Mouse (Mus musculus): ENCODE data around the gene Dcaf15.

Gene Dcaf15

DNA sequence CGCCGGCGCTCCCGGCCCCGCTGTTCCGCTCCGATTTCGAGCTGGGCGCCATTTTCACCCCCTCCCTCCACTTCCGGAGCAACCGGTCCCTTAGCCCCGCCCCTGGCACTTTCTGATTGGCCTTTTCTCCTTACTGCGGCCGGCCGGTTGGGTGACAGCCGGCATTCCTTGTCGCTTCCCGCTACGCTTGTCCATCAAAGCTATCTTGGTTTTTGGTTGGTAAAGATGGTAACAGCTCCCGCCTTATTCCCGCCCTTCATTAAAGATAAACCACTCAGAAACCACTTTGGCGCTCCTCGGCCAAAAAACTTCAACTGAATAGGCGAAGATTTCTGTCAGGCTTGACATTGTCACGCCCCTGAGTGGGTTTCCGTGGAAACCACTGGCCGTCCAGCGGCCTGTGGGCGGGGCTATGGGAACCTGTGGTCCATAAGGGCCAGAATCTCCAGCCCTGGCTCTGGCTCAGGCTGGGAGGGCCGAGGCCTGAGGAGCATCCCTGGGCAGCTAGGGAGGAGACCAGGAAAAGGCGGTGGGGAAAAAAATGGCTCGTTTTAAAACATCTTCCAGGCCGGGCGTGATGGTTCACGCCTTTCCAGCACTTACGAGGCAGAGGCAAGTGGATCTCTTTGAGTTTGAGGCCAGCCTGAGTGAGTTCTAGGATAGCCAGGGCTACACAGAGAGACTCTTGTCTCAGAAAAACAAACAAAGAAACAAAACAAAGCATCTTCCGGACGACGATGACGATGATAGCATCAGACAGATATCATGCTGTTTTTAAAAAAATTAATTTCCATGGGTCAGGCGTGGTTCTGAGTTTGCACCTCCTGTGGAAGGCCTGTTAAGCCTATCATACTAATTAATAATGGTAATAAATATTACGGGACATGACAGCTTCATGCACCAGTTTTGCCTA lies at the start of gene Dcaf15:
Dcaf15 (minus strand) TSS at position 72 of the 913 bp plus-strand sequence.
- DNase-seq (ENCODE audit: low spot score in 2 of 2), result peak; percentile 96

- no peak for DNase-seq (ENCODE audit: low spot score in 2 of 2)
Measured at GRCm38 (mm10) chr8:84149181-84149580, 44.6 kb upstream of the Dcaf15 start.

DNA sequence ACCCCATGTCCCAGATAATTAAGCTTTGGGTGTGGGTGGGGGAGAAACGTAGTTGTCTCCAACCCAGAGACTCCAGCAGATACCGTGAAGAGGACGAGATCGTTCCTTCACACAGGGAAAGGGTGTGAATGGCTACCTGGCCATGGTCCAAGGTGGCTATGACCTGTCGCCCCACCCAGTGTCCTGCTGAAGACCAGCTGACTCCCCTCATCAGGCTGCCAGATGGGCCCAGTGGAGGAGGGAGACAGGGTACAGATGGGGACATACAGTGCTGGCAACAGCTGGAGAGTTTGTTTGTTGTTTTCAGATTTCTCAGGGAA lies 43.9 kb upstream of the Dcaf15 start:
- no peak for DNase-seq (ENCODE audit: low spot score in 2 of 2)

DNA sequence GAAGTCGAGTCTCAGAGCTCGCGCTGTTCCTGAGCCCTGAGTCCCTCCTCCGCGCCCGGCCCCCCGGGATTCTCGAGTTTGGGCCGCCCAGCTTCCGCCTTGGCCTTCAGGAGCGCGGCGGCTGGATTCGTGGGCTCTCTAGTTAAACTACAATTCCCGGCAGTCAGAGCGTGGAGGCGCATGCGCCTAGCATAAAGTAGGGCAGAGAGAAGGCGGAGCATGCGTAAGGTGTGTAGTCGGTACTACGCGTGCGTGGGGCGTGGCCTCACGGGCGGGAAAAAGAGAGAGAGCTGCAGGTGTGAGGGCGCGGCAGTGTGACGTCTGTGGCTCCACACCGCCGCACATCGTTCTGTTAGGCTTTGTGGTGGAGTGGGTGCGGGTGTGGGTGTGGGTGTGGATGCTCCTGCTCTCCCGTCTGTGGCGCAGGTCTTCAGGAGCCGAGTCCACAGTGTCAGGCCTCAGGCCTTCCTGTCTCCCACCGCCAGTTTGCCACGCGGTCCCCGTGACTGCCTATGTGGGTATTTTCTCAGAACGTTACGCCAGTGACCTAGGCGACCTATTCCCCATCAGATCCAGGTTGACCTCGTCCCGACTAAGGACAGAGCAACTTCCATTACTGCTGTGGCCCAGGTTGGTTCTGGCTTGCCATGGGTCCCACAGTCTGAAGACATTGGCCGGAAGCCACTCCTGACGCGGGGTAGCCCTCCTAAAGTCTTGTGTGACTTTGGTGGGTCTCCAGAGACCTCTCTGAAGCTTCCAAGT lies 43.4 kb upstream of the Dcaf15 start, which contains the start of the genes Cc2d1a and 4930432K21Rik:
Cc2d1a (minus strand) TSS at position 168 of the 762 bp plus-strand sequence.
4930432K21Rik (plus strand) TSS at position 257 of the 762 bp plus-strand sequence.
- DNase-seq (ENCODE audit: low spot score in 2 of 2), result peak; percentile 91 to 95

- peak; percentile 57 to 58 for DNase-seq (ENCODE audit: low spot score in 2 of 2)
Measured at GRCm38 (mm10) chr8:84147324-84147766, 42.8 kb upstream of the Dcaf15 start.

DNA sequence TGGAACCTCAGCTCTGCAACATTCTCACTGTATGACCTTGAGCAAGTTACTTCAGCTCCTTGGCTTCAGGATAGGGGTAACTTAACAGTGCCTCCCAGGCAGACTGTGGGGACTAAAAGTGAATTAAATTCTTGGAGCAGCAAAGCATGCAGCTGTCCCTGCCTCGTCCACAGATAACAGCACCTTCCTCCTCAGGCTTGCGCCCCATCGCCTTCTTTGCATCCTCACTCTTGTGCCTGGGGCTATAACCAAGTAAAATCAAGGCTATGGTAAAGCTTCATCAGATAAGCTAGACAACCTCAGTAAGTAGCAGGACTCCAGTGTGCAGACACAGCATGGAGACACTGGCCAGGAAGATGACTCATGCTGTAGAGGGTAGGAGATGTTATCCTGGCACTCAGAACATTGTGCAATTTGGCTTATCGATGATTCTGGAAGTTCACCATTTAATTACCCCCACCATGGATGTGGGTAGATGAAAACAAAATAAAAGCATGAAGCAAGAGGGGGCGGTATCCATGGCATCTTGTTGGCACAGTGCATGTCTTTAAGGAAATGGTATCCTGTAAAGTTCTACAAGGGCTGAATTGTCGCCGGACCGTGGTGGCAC lies 40.2 kb upstream of the Dcaf15 start:
- DNase-seq (ENCODE audit: low spot score in 2 of 2), result no peak

DNA sequence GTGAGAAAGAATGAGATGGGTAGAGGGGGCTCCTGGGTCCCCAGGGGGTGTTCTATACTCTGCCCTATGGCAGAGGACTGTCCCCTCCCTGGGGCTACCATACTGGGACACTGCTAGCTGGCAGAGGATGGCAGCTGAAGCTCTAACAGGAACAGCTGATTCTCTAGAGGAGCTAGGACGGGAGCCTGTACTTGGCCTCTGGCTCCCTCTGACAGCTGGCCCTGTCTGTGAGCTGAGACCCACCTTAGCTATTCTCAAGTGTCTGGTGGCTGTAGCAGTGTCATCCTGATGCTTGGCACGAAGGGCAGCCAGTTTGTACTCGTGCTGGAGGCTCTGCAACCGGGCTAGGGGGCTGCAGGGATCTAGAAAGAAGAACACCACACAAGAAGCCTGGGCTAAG lies 36.3 kb upstream of the Dcaf15 start:
- DNase-seq (ENCODE audit: low spot score in 2 of 2), result no peak

- DNase-seq (ENCODE audit: low spot score in 2 of 2), result no peak
Measured at GRCm38 (mm10) chr8:84137848-84138247, 33.3 kb upstream of the Dcaf15 start.

GRCm38 (mm10) chr8:84132225-84132624 lies 27.7 kb upstream of the Dcaf15 start:
- no peak for DNase-seq (ENCODE audit: low spot score in 2 of 2)

- no peak for DNase-seq (ENCODE audit: low spot score in 2 of 2)
Measured at GRCm38 (mm10) chr8:84130806-84131205, 26.2 kb upstream of the Dcaf15 start.

DNA sequence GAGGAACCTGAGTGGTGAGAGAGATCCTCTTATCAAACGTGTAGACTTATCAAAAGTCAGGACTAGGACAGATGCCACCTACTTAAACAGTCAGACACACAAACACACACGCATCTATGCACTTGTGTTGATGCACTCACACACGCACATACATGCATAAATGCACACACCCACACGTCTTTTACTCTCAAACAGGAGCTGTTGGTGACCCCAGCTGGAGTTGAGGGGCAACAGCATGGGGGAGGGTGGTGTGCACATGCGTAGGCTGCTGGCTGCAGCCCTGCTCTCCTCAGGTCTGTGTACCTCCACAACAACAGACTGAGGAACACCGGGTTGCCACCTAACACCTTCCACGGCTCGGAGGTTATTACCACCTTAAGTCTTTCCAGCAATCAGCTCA lies 23.7 kb upstream of the Dcaf15 start:
- DNase-seq (ENCODE audit: low spot score in 2 of 2), result no peak

DNA sequence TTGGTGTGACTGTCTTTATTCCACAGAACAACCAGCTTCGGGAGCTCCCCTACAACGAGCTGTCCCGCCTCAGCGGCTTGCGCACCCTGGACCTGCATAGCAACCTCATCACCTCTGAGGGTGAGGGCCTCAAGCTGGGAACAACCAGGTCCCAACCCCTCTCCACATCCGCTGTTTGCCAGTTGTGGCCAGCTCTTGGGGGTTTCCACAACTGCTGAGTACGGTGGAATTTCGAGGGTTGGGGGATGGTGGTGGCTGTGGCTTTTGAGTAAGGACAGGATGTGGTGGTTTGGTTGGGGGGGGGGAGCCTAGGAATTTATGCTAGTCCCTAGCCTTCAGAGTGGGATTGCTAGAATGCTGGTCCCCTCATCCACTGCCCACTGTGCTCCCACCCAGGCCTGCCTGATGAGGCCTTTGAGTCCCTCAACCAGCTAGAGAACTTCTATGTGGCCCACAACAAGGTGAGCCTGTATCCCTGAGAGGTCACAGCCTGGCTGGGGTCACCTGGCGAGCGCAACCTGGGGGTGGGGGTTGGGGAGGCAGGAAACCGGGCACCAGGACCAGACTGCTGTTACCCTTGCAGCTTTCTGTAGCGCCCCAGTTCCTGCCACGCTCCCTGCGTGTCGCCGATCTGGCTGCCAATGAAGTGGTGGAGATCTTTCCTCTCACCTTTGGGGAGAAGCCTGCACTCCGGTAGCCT lies 22.8 kb upstream of the Dcaf15 start:
- DNase-seq (ENCODE audit: low spot score in 2 of 2), result no peak

GRCm38 (mm10) chr8:84126742-84127141 lies 22.2 kb upstream of the Dcaf15 start:
- no peak for DNase-seq (ENCODE audit: low spot score in 2 of 2)

- no peak for DNase-seq (ENCODE audit: low spot score in 2 of 2)
Measured at GRCm38 (mm10) chr8:84125656-84126055, 21.1 kb upstream of the Dcaf15 start, which contains the start of gene Podnl1. Gene Podnl1 (plus strand): TSS chr8:84125989.

GRCm38 (mm10) chr8:84122151-84122550 lies 17.6 kb upstream of the Dcaf15 start:
- no peak for DNase-seq (ENCODE audit: low spot score in 2 of 2)

DNA sequence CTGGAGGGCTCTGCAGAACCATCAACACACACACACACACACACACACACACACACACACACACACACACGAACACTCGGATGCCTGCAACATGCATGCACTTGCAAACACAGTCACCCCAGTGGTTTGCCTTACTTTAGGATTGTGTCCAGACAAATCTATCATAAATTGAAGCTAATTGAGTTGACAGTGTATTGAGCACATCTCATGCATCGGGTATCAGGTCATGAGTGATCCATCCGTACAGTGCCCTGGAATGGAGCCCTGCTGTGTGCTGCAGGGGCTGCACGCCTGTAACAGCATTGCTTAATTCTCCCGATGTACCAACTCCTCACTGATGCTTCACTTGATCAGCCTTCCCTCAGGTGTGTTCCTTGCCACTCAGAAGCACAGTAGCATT lies 11.1 kb upstream of the Dcaf15 start:
- DNase-seq (ENCODE audit: low spot score in 2 of 2), result no peak

GRCm38 (mm10) chr8:84106216-84107040 lies 1.9 kb upstream of the Dcaf15 start:
- no peak for DNase-seq (ENCODE audit: low spot score in 2 of 2)

- DNase-seq (ENCODE audit: low spot score in 2 of 2), result no peak
Measured at GRCm38 (mm10) chr8:84105676-84106075, 1.1 kb upstream of the Dcaf15 start.

DNA sequence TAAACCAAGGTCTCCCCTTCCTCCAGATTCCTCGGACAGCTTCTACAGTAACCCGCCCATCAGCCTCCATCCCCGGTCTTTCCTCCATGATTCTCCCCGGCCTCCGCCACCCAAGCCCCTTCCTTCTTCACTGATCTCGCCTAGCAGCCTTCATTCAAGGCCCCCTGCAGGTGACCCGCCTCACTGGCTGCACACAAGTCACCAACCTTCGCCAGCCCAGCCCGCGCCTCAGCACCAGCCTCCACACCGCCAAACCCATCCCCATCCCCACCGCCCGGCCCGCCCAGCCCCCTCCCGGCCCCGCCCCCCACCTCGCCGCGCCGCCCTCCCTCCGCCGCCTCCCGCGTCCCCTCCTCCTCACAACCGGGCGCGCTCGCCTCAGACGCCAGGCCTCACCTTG lies 347 bp downstream of the Dcaf15 start:
- peak in 1 of 2 experiments; percentile 38 for DNase-seq (ENCODE audit: low spot score in 2 of 2)

DNA sequence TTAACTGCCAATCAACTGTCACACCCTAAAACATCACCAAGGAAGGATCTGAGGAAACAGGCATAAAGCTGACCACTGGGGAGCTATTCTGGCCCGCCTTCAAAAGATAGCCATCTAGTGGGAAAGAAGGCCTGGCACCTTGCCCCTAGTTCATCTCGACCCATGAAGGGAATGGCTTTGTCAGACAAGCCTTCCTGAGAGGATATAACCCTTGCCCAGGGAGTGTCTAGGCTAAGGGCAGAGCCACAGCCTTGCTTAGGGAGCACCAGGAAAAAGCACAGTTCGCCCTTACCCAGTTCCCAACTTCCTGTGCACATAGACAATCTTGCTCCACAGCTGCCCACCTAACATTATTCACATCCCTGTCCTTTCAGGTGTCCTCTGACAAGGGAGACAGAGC lies 967 bp downstream of the Dcaf15 start:
- DNase-seq (ENCODE audit: low spot score in 2 of 2), result no peak
